Mouse (Mus musculus) cortical plate, adult 2 months (tissue): ENCODE data around the gene Snx11.

Experiments used
- CTCF ChIP-seq: fragments of 200-500 bp; IDR thresholded peaks from 2 replicates; pipeline ENCODE4 v1.5.1; 2011; ENCODE audit warnings: mild to moderate bottlenecking, control low read depth, low read length; ENCODE audit not compliant: insufficient read depth; ENCODE audit errors: extremely low read depth
- POLR2A ChIP-seq: fragments of 200-500 bp; IDR thresholded peaks from 2 replicates; pipeline ENCODE4 v1.6.1; 2011; ENCODE audit warnings: mild to moderate bottlenecking, low read length, control low read depth; ENCODE audit not compliant: insufficient read depth; ENCODE audit errors: extremely low read depth

- TF ChIP-seq POLR2A: no peak
- no peak for TF ChIP-seq CTCF
Observed at GRCm38 (mm10) chr11:96743000-96743399, 34.4 kb downstream of the Snx11 start.
